Mouse (Mus musculus): ENCODE results near the gene Hoxa3.

The Hoxa3 gene

DNA sequence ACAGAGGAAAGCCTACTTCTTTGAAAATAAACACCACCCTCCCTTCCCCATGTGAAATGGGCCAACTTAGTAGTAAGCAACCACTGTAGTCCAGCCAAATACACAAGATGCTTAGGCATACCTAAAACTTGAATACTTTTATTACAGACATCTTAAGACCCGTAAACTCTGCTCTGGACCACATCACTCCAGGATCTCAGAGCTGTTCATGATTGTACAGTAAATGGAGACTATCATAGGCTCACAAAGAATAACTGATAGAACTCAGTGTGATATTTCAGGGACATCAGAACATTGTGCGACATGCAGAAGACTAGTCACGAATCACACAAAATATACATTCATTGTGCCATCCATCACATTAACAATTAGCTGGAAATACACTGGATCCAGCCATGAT is 57.7 kb downstream of the Hoxa3 start:
- no peak for DNase-seq (ENCODE audit: low spot score in 2 of 2)

DNA sequence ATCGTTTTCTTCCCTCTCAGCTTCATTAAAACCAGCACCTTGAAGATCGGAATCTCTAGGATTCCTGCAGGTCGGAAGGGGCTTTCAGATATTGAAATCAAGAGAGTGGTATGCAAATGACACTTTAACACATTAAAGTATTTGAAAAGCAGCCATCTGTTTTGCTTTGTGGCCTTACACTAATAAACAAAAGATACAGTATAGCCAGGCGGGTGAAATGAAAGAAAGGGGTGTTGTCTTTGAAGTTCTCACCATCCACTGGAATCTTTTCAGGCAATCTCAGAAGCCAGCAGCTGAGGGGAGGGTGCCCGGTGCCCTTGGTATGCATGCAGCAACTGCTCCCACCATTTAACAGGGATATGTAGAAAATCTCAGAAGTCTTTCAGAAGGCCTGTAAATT is 59.1 kb downstream of the Hoxa3 start:
- DNase-seq (ENCODE audit: low spot score in 2 of 2): no peak

- no peak for DNase-seq (ENCODE audit: low spot score in 2 of 2)
Observed at GRCm38 (mm10) chr6:52153270-52153669, 59.9 kb downstream of the Hoxa3 start.

DNA sequence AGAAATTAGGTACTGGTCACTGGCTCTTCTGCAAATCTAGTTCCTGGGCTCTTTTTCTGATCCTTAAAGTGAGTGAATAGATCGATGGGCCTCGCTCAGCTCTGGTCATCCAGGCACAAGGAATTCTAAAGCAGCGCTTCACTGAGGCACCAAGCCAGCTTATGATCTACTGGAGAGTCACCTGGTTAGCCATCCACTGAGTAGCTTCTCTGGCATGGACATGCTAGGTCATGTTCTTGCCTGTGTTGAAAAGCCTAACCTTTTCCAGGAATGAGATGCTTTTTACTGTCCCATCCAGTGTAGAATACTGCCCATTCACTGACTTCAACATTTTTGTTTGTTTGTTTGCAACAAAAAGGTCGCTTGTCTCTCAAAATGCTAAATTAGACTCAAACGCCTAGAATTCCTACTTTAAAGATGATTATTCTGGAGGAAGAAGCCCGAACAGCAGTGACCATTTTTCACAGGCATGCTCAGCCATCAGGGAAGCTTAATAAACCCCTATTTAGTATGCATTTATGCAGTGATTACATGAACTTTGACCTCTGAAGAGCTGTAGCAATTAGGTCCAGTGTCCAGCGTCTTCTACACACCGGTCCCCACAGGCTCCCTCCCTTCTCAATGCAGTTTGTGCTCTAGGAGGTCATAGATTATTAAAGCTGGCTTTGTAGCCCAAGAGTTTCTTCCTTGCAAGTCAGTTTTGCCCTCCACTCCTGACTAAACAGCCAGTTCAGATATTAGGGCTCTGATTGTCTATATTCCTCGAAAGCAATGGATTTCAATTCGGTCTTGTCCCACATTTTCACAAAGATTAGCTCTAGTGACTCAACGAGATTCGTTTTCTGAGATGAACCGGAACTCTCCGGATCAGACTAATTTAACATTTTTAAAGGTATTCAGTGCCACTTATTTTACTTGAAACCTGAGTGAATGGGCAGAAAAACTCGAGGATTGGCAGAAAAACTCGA is 60.6 kb downstream of the Hoxa3 start:
- DNase-seq (ENCODE audit: low spot score in 2 of 2): no peak

DNA sequence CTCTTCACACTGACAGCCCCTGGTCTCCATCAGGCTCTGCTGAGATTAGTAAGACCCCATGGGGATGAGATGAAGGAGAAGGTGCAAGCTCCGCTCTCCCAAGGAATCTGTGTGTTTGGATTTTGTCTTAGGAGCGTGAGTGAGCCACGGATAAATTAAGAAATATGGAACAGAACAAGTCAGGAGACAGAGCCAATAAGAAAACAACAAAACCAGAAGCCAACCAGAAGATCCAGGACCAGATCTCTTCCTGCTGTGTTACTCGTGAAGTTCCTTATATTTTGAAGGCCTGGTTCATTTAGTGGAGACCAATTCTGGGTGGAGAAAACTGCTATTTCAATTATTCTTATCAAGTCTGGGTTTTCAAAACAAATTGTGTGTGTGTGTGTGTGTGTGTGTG is 61.6 kb downstream of the Hoxa3 start:
- DNase-seq (ENCODE audit: low spot score in 2 of 2): no peak

DNA sequence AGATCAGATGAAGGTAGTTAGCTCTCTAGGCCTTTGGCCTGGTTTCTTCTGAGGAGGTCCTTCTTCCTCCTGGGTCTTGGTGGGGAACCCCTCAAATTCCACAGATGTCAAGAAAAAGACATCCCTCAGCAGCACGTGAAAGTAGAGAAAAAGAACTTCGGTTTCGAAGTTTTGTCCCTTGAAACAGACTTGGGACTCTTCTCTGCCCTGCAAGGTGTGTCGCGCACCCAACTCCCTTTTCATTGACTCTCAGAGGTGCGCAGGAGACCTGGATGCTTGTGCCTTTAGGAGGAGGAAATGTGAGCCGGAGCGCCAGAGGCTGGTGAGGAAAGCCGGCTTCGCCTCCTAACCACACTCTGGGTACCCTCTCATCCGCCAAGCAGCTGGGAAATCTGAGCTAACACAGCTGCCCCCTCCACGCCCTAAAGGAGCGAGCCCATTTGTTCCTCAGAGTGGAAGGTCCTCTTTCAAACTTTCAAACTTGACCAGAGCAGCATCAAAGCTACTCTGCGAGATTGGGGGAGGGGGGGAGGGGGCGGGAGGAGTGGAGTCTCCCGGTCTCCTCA is 62.7 kb downstream of the Hoxa3 start:
- DNase-seq (ENCODE audit: low spot score in 2 of 2): no peak

DNA sequence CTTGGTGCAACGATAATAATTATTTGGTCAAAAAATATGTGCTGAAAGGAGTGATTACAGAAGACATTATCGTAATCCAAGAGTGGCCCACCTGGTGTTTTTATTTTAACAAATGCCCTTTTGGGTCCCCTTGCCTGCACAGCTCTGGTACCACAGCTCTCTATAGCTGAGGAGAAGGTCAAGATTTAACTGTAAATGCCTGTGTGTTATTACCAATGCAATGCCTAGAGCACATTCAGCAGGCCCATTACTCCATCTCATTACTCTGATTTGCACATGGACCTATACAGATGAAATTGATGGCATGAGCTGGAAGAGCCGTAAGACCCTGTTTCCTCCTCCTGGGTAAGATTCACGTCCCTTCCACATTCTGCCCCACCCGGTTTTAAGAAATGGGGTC is 74.0 kb downstream of the Hoxa3 start:
- DNase-seq (ENCODE audit: low spot score in 2 of 2): no peak

DNA sequence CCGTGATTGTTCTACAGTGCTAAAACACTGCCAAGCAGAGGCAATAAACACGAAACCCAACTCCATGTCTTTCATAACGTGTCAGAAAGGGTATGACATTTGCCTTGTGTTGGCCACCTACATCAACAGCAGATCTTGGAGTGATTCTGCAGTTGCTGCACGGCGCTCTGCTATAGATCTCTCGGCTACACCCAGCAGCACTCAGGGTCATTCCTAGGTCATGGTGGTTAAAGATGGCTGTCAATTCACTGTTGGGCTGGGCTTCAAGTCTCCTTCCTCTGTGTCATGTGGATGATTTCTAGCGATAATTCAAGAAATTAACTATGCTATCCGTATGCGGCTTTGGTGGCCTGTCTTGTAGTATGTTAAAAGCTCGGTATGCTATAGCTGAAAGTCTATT is 74.6 kb downstream of the Hoxa3 start:
- no peak for DNase-seq (ENCODE audit: low spot score in 2 of 2)

DNA sequence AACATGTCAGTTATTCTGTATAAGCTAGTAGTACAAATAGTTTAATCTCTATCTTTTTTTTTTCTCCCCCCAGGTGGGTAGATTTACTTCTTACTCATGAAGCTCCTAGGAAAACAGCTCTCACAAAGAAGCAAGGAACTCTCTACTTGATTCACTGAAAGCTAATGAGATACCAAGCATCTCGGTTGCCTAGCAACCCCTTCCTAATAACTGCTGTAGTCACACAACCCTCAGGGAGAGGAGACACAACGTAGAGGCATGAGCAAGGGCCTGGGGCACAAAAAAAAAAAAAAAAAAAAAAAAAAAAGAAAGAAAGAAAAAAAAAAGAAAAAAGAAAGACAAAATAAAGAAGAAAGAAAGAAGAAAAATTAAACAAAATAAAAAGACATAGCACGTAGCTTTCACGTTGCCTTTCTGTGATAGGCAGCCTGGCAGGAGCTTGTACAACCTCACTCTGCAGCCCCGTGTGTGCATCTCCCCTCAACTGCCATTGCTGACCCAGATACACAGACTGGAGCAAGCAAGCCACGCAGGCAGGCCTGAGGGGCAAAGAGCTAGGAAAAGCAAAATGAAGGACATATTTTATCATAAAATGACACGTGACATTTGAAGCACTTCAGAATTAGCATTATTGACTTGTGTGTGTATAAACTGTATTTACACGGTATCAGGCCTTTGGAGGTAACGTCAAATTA is 75.1 kb downstream of the Hoxa3 start:
- DNase-seq (ENCODE audit: low spot score in 2 of 2): no peak

GRCm38 (mm10) chr6:52123673-52124072 is 89.5 kb downstream of the Hoxa3 start:
- DNase-seq (ENCODE audit: low spot score in 2 of 2): no peak

DNA sequence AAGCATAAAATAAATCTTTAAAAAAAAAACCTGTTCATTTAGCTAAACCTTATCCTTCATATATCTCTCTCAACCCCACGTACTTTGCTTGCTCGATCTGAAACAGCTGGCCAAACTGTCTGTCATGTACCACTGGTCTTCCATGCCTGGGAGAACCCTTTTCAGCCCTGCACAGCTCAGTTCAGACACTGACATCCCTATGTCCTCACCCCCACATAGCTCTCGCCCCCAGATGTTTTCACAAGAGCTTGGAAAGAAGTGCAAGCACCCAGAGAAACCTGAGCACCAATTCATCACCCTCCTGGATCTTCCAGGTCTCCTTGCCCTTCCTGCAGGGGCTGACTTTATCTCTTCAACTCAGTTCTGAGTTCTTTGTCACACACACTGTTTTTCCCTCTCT is 92.0 kb downstream of the Hoxa3 start:
- no peak for DNase-seq (ENCODE audit: low spot score in 2 of 2)
